Mouse (Mus musculus): ENCODE measurements around the gene Riiad1. TPM values are rescaled to one million over a fixed set of nuclear protein-coding genes. Genes with fewer than 3 reads are reported as not detected.

The Riiad1 gene
- polyA plus RNA-seq, 1 experiment: not detected

GRCm38 (mm10) chr3:94443597-94443964, 36.6 kb downstream of the Riiad1 start, which contains the start of gene Oaz3:
Gene Oaz3 (minus strand): TSS chr3:94443915.
- Histone ChIP-seq H3K27ac (ENCODE audit: insufficient read depth, low read depth, low read length) (peak within 1 kb of the TSS; percentile 55; the same call in 1 of the 2 replicates), H3K4me3 (ENCODE audit: insufficient read depth, low read depth, low read length) (peak within 1 kb of the TSS; percentile 91), H3K4me1 (ENCODE audit: control insufficient read depth, insufficient read depth, low read length) (no peaks in the 10 kb centered on the region)
- TF ChIP-seq POLR2A (IDR thresholded peaks at IDR 0.05; ENCODE audit: insufficient read depth, low read depth, low read length) (no peak), CTCF (IDR thresholded peaks at IDR 0.05; ENCODE audit: insufficient read depth, low read depth, low read length) (no peak)
- under 1% methylated on average over 24 of the region's 24 CpGs for WGBS

DNA sequence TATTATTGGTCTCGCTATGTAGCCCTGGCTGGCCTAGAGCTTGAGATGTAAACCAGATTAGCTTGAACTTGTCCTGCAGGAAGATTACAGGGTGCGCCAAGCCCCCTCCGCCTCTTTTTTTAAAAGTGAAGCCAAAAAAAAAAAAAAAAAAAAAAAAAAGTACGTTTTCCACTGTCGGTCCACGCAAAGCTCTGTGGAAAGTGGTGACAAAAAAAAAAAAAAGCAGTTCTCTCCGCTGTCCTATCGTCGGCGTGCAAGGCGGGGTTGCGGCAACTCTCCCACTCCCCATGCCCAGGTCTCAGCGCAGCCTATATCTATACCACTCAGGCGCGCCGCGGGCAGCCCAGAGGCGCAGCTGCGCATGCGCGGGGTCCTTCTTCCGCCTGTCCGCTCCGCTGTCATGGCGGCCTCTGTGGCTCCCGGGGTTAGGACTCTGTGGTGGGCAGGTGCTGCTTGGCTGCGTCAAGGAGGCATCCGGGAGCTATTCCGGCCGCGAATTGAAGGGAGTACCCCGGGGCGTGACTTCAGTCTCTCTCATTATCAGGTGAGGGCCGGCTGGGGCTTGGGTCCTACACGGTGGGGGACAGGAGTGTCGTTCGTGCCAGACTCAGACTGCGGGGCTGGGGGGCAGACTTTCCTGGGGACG, 37.1 kb downstream of the Riiad1 start, which contains the start of gene Mrpl9:
Mrpl9 (plus strand) TSS at position 368 of the 646 bp plus-strand sequence.
- under 1% methylated on average over 39 of the region's 39 CpGs for WGBS
- H3K4me3 ChIP-seq (ENCODE audit: insufficient read depth, low read depth, low read length): peak within 1 kb of the TSS; percentile 91
- no peaks in the 10 kb centered on the region for H3K4me1 ChIP-seq (ENCODE audit: control insufficient read depth, insufficient read depth, low read length)
- H3K27ac ChIP-seq (ENCODE audit: insufficient read depth, low read depth, low read length): peak within 1 kb of the TSS; percentile 55; the same call in 1 of the 2 replicates
- TF ChIP-seq CTCF (IDR thresholded peaks at IDR 0.05; ENCODE audit: insufficient read depth, low read depth, low read length) (no peak), POLR2A (IDR thresholded peaks at IDR 0.05; ENCODE audit: insufficient read depth, low read depth, low read length) (peak; percentile 94)

DNA sequence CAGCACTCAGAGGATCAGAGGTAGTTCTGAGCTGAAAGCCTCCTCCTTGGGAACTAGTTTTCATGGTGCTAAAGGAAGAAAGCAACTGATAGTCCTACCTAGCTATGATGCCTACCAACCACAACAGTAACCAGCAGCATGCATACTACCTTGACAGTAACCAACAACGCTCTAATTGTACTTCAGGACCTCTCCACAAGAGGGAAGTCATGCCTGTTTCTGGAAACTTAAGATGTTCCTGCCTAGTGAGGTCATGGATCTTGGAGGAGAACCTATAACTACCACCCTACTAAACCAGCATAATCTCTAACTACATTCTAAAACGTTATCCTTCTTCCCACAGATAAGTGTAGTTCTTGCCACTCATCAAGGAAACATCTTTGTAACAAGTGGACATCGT, 39.0 kb downstream of the Riiad1 start:
- Histone ChIP-seq H3K4me1 (ENCODE audit: control insufficient read depth, insufficient read depth, low read length) (no peaks in the 10 kb centered on the region), H3K4me3 (ENCODE audit: insufficient read depth, low read depth, low read length) (no peak overlapping the region), H3K27ac (ENCODE audit: insufficient read depth, low read depth, low read length) (no peak overlapping the region)
- no peak for TF ChIP-seq CTCF (IDR thresholded peaks at IDR 0.05; ENCODE audit: insufficient read depth, low read depth, low read length)
- TF ChIP-seq POLR2A (IDR thresholded peaks at IDR 0.05; ENCODE audit: insufficient read depth, low read depth, low read length): no peak
- 37% methylated on average over 3 of the region's 3 CpGs for WGBS

DNA sequence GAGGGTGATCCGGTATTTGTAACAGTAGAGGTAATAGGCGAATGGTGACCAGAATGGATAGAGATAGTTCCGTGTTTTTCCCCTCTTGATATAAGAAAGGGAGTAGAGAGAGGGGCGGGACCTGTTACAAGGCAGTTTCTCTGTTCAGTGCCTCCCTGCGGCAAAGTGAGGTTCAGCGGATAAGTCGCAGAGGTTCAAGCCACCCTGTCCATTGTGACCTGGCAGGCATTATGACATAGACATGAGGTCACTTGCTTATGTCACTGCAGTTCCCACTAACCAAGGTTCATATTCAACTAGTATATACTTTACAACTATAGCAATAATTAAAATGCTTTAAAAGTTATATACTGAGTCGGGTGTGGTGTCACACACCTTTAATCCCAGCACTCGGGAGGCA, 43.7 kb downstream of the Riiad1 start:
- no peaks in the 10 kb centered on the region for H3K4me1 ChIP-seq (ENCODE audit: control insufficient read depth, insufficient read depth, low read length)
- no peak overlapping the region for H3K27ac ChIP-seq (ENCODE audit: insufficient read depth, low read depth, low read length)
- 89% methylated on average over 9 of the region's 9 CpGs for WGBS
- TF ChIP-seq POLR2A (IDR thresholded peaks at IDR 0.05; ENCODE audit: insufficient read depth, low read depth, low read length): no peak
- TF ChIP-seq CTCF (IDR thresholded peaks at IDR 0.05; ENCODE audit: insufficient read depth, low read depth, low read length): no peak
- no peak overlapping the region for H3K4me3 ChIP-seq (ENCODE audit: insufficient read depth, low read depth, low read length)

GRCm38 (mm10) chr3:94434305-94434704, 45.8 kb downstream of the Riiad1 start:
- 90% methylated on average over 2 of the region's 2 CpGs for WGBS
- H3K4me1 ChIP-seq (ENCODE audit: control insufficient read depth, insufficient read depth, low read length): no peaks in the 10 kb centered on the region
- H3K27ac ChIP-seq (ENCODE audit: insufficient read depth, low read depth, low read length): no peak overlapping the region
- TF ChIP-seq POLR2A (IDR thresholded peaks at IDR 0.05; ENCODE audit: insufficient read depth, low read depth, low read length) (no peak), CTCF (IDR thresholded peaks at IDR 0.05; ENCODE audit: insufficient read depth, low read depth, low read length) (no peak)
- H3K4me3 ChIP-seq (ENCODE audit: insufficient read depth, low read depth, low read length): no peak overlapping the region

- 82% methylated on average over 2 of the region's 2 CpGs for WGBS
- Histone ChIP-seq H3K4me3 (ENCODE audit: insufficient read depth, low read depth, low read length) (no peak overlapping the region), H3K27ac (ENCODE audit: insufficient read depth, low read depth, low read length) (no peak overlapping the region), H3K4me1 (ENCODE audit: control insufficient read depth, insufficient read depth, low read length) (no peaks in the 10 kb centered on the region)
- no peak for TF ChIP-seq CTCF (IDR thresholded peaks at IDR 0.05; ENCODE audit: insufficient read depth, low read depth, low read length)
- TF ChIP-seq POLR2A (IDR thresholded peaks at IDR 0.05; ENCODE audit: insufficient read depth, low read depth, low read length): no peak
These were observed 49.2 kb downstream of the Riiad1 start for GRCm38 (mm10) chr3:94430980-94431379.

Other genes starting within 250 kb of the Riiad1 start
- not detected in 2 replicates for gene Gm4778, start 216.3 kb downstream of the Riiad1 start, polyA plus RNA-seq (2012; ENCODE audit: insufficient read depth, insufficient read length, low replicate concordance, missing spikeins)
- gene Them4, start 170.3 kb downstream of the Riiad1 start, polyA plus RNA-seq (2012; ENCODE audit: insufficient read depth, insufficient read length, low replicate concordance, missing spikeins): not detected in 2 replicates
- not detected in 2 replicates for gene Them5, start 138.2 kb downstream of the Riiad1 start, polyA plus RNA-seq (2012; ENCODE audit: insufficient read depth, insufficient read length, low replicate concordance, missing spikeins)
- gene C2cd4d, start 117.9 kb downstream of the Riiad1 start, polyA plus RNA-seq (2012; ENCODE audit: insufficient read depth, insufficient read length, low replicate concordance, missing spikeins): not detected in 2 replicates
- gene Rorc, start 107.5 kb downstream of the Riiad1 start, polyA plus RNA-seq (2012; ENCODE audit: insufficient read depth, insufficient read length, low replicate concordance, missing spikeins): 118 TPM in 1 of 2 replicates, not detected in the other
- not detected in 2 replicates for gene Lingo4, start 81.8 kb downstream of the Riiad1 start, polyA plus RNA-seq (2012; ENCODE audit: insufficient read depth, insufficient read length, low replicate concordance, missing spikeins)
- gene Tdrkh, start 67.1 kb downstream of the Riiad1 start, polyA plus RNA-seq (2012; ENCODE audit: insufficient read depth, insufficient read length, low replicate concordance, missing spikeins): not detected in 2 replicates
- gene Mrpl9, start 37.0 kb downstream of the Riiad1 start, polyA plus RNA-seq (2012; ENCODE audit: insufficient read depth, insufficient read length, low replicate concordance, missing spikeins): not detected in 2 replicates
- gene Oaz3, start 36.4 kb downstream of the Riiad1 start, polyA plus RNA-seq (2012; ENCODE audit: insufficient read depth, insufficient read length, low replicate concordance, missing spikeins): not detected in 2 replicates
- 386 TPM in 1 of 2 replicates, not detected in the other for gene Celf3, start 2.0 kb downstream of the Riiad1 start, polyA plus RNA-seq (2012; ENCODE audit: insufficient read depth, insufficient read length, low replicate concordance, missing spikeins)
- gene Snx27, start 102.4 kb upstream of the Riiad1 start, polyA plus RNA-seq (2012; ENCODE audit: insufficient read depth, insufficient read length, low replicate concordance, missing spikeins): not detected in 2 replicates
- gene Gm10972, start 162.8 kb upstream of the Riiad1 start, polyA plus RNA-seq (2012; ENCODE audit: insufficient read depth, insufficient read length, low replicate concordance, missing spikeins): not detected in 2 replicates
- not detected in 2 replicates for gene Tuft1, start 178.5 kb upstream of the Riiad1 start, polyA plus RNA-seq (2012; ENCODE audit: insufficient read depth, insufficient read length, low replicate concordance, missing spikeins)
- not detected in 2 replicates for gene Selenbp2, start 213.2 kb upstream of the Riiad1 start, polyA plus RNA-seq (2012; ENCODE audit: insufficient read depth, insufficient read length, low replicate concordance, missing spikeins)

All from olfactory bulb, adult 2 months (tissue).